Comparison of ENCODE assay signal across 17 mouse cellular contexts in genomic region chr8:115126081-115126480, GRCm38 (mm10).
"Had no signal": no experiment of that assay in that cellular context is flagged by ENCODE, and none has a peak within 500 bp of the region (broad histone marks: within the 10 kb centered on the region; RNA-seq: fewer than 3 reads in every experiment).

No protein-coding gene starts in this region.

- H3K27ac ChIP-seq: midbrain, embryonic 10.5 days; midbrain, embryonic 12.5 days; midbrain, embryonic 15.5 days; neural tube, embryonic 13.5 days; neural tube, embryonic 15.5 days had no signal

- H3K9ac ChIP-seq: lung, embryonic 14.5 days; midbrain, embryonic 12.5 days; midbrain, embryonic 15.5 days; neural tube, embryonic 13.5 days; neural tube, embryonic 15.5 days had no signal

- H3K4me1 ChIP-seq: midbrain, embryonic 12.5 days; midbrain, embryonic 15.5 days; neural tube, embryonic 13.5 days; neural tube, embryonic 15.5 days had no signal

- H3K9me3 ChIP-seq: midbrain, embryonic 10.5 days; midbrain, embryonic 12.5 days; midbrain, embryonic 15.5 days; neural tube, embryonic 13.5 days; neural tube, embryonic 15.5 days had no signal

- H3K4me2 ChIP-seq: lung, embryonic 14.5 days; midbrain, embryonic 12.5 days; midbrain, embryonic 15.5 days; neural tube, embryonic 13.5 days; neural tube, embryonic 15.5 days had no signal

- DNase-seq: lung, adult 18-20 months; lung, embryonic 14.5 days; lung, postnatal 10 days; lung, postnatal 4 days; right cerebral cortex, adult 18-20 months; right cerebral cortex, postnatal 25 days; right cerebral cortex, postnatal 4 days; spleen, adult 18-20 months; thymus, adult 18-20 months; thymus, postnatal 14 days; thymus, postnatal 36 days had no signal

- H3K36me3 ChIP-seq: midbrain, embryonic 10.5 days; midbrain, embryonic 12.5 days; midbrain, embryonic 15.5 days; neural tube, embryonic 13.5 days; neural tube, embryonic 15.5 days had no signal

- ATAC-seq: midbrain, embryonic 15.5 days had no signal

- H3K27me3 ChIP-seq: midbrain, embryonic 12.5 days; midbrain, embryonic 15.5 days; neural tube, embryonic 13.5 days; neural tube, embryonic 15.5 days had no signal

- H3K4me3 ChIP-seq: midbrain, embryonic 10.5 days; midbrain, embryonic 12.5 days; midbrain, embryonic 15.5 days; myocyte; neural tube, embryonic 13.5 days; neural tube, embryonic 15.5 days had no signal
